Mouse (Mus musculus) Patski (cell line): Measurements from ENCODE around the gene Gstm6. TPM values are rescaled to one million over a fixed set of nuclear protein-coding genes. Genes with fewer than 3 reads are reported as not detected.

ENCODE experiments used
- ATAC-seq: fragments of 100-300 bp; one replicate; pipeline ENCODE4 v1.8.0; 2021
- CTCF ChIA-PET: fragments of 350-600 bp; sonication (Branson Sonifier 250); formaldehyde crosslinking; loops from one replicate; lab custom pipeline; 2022; ENCODE audit warnings: inconsistent platforms; lab: Charles Lee
- POLR2A ChIA-PET: fragments of 350-600 bp; sonication (Branson Sonifier 250); formaldehyde crosslinking; loops from one replicate; lab custom pipeline; 2022; ENCODE audit warnings: antibody characterized with exemption, inconsistent platforms; lab: Charles Lee
- DNase-seq: peaks from one replicate; pipeline ENCODE4 v3.0.0-alpha.2; 2011; ENCODE audit warnings: low read depth, low spot score
- H3K27me3 ChIP-seq: fragments of 371-371 bp; one replicate; pipeline ENCODE4 v1.5.1; 2021
- CTCF ChIP-seq: fragments of 100-300 bp; IDR thresholded peaks from one replicate; pipeline ENCODE4 v1.5.1; 2021
- in situ Hi-C: fragments of 300-500 bp; cut with MboI; formaldehyde crosslinking; loops from 3 replicates; pipeline ENCODE4 v1.11.1; 2018; ENCODE audit warnings: low pct_unique_long_range_greater_than_20kb, mixed read lengths
- polyA plus RNA-seq: library from polyadenylated mRNA; unstranded; gene quantifications from one replicate; pipeline ENCODE4 v1.2.3, GENCODE M21; 2021

Gene Gstm6
- polyA plus RNA-seq, 1 experiment from 2014 or later = 0.15 TPM

GRCm38 (mm10) chr3:107929731-107930130, 13.8 kb downstream of the Gstm6 start:
- in situ Hi-C loops = no loop called here
- no peak for TF ChIP-seq CTCF
- ChIA-PET CTCF (interaction anchor here (1.2 to 7.9 kb wide), 7 partner anchors 10 to 359 kb away, joined by 3 to 71 read pairs (median 4); no protein-coding TSS in a partner anchor), POLR2A (no interaction called here)
- no peak for DNase-seq
- no peaks in the 10 kb centered on the region for H3K27me3 ChIP-seq
- no peak for ATAC-seq

- CTCF ChIA-PET = interaction anchor here (1.4 to 7.9 kb wide), 5 partner anchors 11 to 218 kb away, joined by 3 to 71 read pairs (median 4); no protein-coding TSS in a partner anchor
- DNase-seq (no peak), ATAC-seq (no peak)
- in situ Hi-C loops = no loop called here
- no peaks in the 10 kb centered on the region for H3K27me3 ChIP-seq
- no peak for TF ChIP-seq CTCF
- POLR2A ChIA-PET = interaction anchor here (0.7 kb wide), 1 partner anchor 11 kb away, joined by 4 read pairs; no protein-coding TSS in a partner anchor
Observed at GRCm38 (mm10) chr3:107929243-107929642, 14.3 kb downstream of the Gstm6 start.

DNA sequence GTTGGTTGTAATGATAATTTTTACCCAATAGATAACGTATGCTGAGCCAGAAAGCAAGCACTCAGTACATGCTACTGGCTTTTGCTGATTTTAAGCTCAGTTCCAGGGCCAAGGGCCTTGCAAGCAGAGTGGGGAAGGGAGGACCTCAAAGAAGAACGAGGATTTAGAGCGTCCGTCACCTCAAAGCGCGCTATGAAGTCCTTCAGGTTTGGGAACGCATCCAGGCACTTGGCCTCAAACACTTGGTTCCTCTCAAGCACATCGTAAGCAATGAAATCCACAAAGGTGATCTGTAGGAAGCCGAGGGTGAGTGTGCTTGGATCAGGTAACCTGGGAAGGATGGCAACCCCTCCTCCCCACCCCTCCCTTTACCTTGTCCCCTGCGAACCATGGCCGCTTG, 14.9 kb downstream of the Gstm6 start:
- no peak for TF ChIP-seq CTCF
- ATAC-seq (no peak), DNase-seq (no peak)
- ChIA-PET POLR2A (interaction anchor here (0.7 kb wide), 1 partner anchor 10 kb away, joined by 4 read pairs; no protein-coding TSS in a partner anchor), CTCF (interaction anchor here (1.4 to 7.9 kb wide), 4 partner anchors 11 to 133 kb away, joined by 3 to 71 read pairs (median 12); no protein-coding TSS in a partner anchor)
- in situ Hi-C loops = no loop called here
- H3K27me3 ChIP-seq = no peaks in the 10 kb centered on the region

DNA sequence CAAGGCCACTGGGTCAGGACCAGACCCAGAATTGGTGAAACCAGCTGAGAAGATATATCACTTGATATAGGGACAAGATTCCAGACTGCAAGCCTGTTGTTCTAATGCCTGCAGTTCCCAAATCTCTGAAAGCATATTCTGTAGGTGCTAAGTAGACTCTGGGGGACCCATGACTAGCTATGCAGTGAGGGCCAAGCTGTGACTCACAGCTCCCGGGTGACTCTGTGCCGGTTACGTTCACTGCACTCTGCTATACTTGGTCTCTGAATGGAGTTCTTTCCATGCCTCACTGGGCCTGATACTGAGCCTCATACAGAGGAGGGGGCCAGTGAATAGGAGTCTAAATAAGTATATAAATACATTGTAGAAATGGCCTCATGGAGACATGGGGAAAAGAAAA, 15.7 kb downstream of the Gstm6 start:
- no peak for TF ChIP-seq CTCF
- POLR2A ChIA-PET = no interaction called here
- CTCF ChIA-PET = interaction anchor here (1.1 to 7.9 kb wide), 6 partner anchors 10 to 220 kb away, joined by 3 to 71 read pairs (median 4); partner anchors contain the start of gene Gstm1
- in situ Hi-C loops = no loop called here
- ATAC-seq (peak; percentile 44), DNase-seq (peak; percentile 44)
- H3K27me3 ChIP-seq = no peaks in the 10 kb centered on the region

GRCm38 (mm10) chr3:107925335-107925734, 18.2 kb downstream of the Gstm6 start:
- in situ Hi-C loops = no loop called here

DNA sequence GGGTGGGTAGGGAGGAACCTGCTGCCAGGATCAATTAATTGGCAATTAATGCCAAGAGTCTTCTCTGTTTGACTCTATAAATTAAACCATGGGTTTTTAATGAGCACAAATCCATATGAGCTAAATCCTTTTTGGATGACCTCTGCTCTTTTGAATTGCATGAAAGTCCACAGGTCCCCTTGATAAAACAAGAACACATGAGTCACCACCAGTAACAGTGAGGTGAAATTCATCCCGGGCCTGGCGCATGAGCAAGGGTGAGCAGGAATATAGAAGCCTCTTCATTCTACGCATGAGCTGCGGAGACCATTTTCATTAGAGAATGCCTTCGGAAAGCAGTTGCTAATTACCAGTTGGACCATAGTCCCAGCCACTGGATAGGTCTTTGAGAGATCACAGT, 23.2 kb downstream of the Gstm6 start:
- TF ChIP-seq CTCF = no peak
- ATAC-seq (no peak), DNase-seq (no peak)
- ChIA-PET POLR2A (no interaction called here), CTCF (interaction anchor here (1.0 to 8.8 kb wide), 6 partner anchors 8 to 228 kb away, joined by 3 to 71 read pairs (median 9); partner anchors contain the start of gene Gstm7)
- H3K27me3 ChIP-seq = no peaks in the 10 kb centered on the region
- in situ Hi-C loops = no loop called here

More at GRCm38 (mm10) chr3:107925335-107925734, 18.2 kb downstream of the Gstm6 start:
- TF ChIP-seq CTCF = no peak
- ATAC-seq = no peak
- CTCF ChIA-PET = interaction anchor here (0.9 to 7.9 kb wide), 5 partner anchors 8 to 61 kb away, joined by 3 to 71 read pairs (median 4); no protein-coding TSS in a partner anchor
- H3K27me3 ChIP-seq = no peaks in the 10 kb centered on the region
- no peak for DNase-seq
- POLR2A ChIA-PET = no interaction called here

DNA sequence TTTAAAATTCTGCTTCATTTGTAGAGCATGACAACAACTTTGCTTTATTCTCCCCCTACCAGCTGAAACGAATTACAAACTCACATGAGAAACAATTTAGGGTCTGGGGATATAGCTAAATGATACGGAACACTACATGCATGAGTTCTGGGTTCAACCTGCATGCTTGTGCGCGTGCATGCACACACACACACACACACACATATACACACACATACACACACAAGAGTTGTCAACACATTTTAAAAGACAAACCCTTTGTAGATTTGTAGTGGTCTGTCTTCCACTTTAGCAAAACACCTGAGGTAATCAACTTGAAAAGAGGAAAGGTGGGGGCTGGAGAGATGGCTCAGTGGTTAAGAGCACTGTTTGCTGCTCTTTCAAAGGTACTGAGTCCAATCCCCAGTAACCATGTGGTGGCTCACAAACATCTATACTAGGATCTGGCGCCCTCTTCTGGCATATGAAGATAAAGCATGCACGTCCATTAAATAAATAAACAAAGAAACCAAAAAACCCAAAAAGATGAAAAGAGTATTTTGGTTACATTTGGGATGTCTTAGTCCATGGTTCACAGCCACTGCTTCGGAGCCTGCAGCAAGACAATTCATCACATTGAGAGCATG, 25.7 kb downstream of the Gstm6 start:
- in situ Hi-C loops = loop anchor here (5.0 kb wide), 1 partner anchor 51 kb away; no protein-coding TSS in a partner anchor
- ATAC-seq (no peak), DNase-seq (no peak)
- TF ChIP-seq CTCF = peak; percentile 86
- no peaks in the 10 kb centered on the region for H3K27me3 ChIP-seq
- ChIA-PET POLR2A (interaction anchor here (0.7 to 1.3 kb wide), 3 partner anchors 11 to 50 kb away, joined by 3 to 6 read pairs (median 4); no protein-coding TSS in a partner anchor), CTCF (interaction anchor here (0.7 to 8.8 kb wide), 28 partner anchors 10 to 294 kb away, joined by 3 to 108 read pairs (median 4); partner anchors contain the start of genes Gstm5 and Gstm7)

GRCm38 (mm10) chr3:107917097-107917496, 26.5 kb downstream of the Gstm6 start:
- CTCF ChIA-PET = interaction anchor here (0.7 to 8.8 kb wide), 25 partner anchors 9 to 293 kb away, joined by 3 to 108 read pairs (median 4); partner anchors contain the start of genes Gstm5 and Gstm7
- in situ Hi-C loops = loop anchor here (5.0 kb wide), 1 partner anchor 50 kb away; no protein-coding TSS in a partner anchor
- POLR2A ChIA-PET = interaction anchor here (0.7 to 0.9 kb wide), 2 partner anchors 50 to 239 kb away, joined by 3 to 6 read pairs; no protein-coding TSS in a partner anchor
- H3K27me3 ChIP-seq = no peaks in the 10 kb centered on the region
- ATAC-seq (no peak), DNase-seq (no peak)
- peak; percentile 79 for TF ChIP-seq CTCF

GRCm38 (mm10) chr3:107916674-107917073, 26.9 kb downstream of the Gstm6 start:
- in situ Hi-C loops = loop anchor here (5.0 kb wide), 1 partner anchor 49 kb away; no protein-coding TSS in a partner anchor
- DNase-seq (no peak), ATAC-seq (no peak)
- no peaks in the 10 kb centered on the region for H3K27me3 ChIP-seq
- CTCF ChIA-PET = interaction anchor here (1.0 to 8.8 kb wide), 7 partner anchors 12 to 282 kb away, joined by 3 to 108 read pairs (median 6); partner anchors contain the start of genes Gstm5 and Gstm7
- POLR2A ChIA-PET = no interaction called here
- no peak for TF ChIP-seq CTCF

DNA sequence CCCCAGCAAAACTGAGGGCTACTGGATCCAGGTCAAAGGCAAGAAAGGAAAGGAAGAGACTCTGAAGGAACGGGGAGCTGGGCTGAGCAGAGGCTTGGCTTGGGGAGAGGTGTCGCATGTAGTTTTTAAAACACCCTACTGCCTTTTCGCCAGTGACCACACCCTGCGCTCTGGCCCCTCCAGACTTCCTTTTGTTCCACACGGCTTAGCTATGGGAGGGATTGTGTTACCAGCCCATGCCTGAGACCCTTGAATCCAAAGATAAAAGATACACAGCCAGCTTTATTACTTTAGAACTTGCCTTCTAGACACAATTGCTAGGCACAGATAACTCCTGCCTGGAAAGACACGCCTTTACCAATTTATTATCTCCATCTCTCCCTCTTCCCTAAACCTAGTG, 37.6 kb downstream of the Gstm6 start:
- no peak for ATAC-seq
- no peak for TF ChIP-seq CTCF
- no peak for DNase-seq
- CTCF ChIA-PET = interaction anchor here (0.8 to 5.1 kb wide), 2 partner anchors 14 to 39 kb away, joined by 3 to 36 read pairs; no protein-coding TSS in a partner anchor
- POLR2A ChIA-PET = interaction anchor here (1.7 kb wide), 1 partner anchor 33 kb away, joined by 3 read pairs; no protein-coding TSS in a partner anchor
- peaks cover 3% of the 10 kb centered on the region for H3K27me3 ChIP-seq
- in situ Hi-C loops = no loop called here
